Mouse (Mus musculus): Measurements from ENCODE around the gene Ctla4.

The Ctla4 gene

DNA sequence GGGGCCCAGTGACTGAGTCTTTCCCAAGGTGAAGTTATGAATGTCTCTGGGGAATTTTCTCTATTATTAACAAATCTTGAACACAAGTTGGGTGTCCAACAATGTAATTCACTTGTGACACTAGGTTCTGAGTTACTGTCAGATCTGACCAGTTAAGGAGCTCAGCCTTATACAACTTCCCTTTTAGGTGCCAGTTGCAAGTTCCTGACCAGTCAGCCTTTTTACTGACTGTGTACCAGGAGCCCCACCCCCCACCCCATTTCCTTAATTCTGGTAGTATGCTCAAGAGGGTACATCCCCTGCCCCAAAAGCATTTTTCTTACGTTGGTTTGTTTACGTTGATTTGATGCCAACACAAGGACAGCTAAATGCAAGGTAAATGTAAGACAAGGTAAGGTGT is 21.6 kb upstream of the Ctla4 start:
- DNase-seq (ENCODE audit: low spot score in 2 of 2): no peak

DNA sequence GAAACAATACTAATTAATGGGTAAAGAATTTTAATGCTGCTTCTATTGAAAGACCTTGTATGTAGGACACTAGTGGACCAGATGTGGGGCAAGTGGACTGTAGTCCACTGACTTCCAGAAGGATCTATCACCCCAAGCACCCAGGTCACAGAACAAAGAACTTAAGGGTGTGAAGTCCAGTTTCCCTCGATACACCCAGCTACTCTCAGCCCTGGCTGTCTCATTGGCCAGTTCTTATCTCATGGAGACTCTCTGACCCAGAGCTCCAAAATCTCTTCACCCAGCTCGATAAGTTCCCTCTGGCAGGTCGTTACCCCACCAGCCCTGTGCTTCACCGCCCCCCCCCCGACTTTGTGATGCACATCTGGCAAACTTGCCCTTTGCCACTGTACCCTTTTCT is 20.8 kb upstream of the Ctla4 start:
- no peak for DNase-seq (ENCODE audit: low spot score in 2 of 2)

DNA sequence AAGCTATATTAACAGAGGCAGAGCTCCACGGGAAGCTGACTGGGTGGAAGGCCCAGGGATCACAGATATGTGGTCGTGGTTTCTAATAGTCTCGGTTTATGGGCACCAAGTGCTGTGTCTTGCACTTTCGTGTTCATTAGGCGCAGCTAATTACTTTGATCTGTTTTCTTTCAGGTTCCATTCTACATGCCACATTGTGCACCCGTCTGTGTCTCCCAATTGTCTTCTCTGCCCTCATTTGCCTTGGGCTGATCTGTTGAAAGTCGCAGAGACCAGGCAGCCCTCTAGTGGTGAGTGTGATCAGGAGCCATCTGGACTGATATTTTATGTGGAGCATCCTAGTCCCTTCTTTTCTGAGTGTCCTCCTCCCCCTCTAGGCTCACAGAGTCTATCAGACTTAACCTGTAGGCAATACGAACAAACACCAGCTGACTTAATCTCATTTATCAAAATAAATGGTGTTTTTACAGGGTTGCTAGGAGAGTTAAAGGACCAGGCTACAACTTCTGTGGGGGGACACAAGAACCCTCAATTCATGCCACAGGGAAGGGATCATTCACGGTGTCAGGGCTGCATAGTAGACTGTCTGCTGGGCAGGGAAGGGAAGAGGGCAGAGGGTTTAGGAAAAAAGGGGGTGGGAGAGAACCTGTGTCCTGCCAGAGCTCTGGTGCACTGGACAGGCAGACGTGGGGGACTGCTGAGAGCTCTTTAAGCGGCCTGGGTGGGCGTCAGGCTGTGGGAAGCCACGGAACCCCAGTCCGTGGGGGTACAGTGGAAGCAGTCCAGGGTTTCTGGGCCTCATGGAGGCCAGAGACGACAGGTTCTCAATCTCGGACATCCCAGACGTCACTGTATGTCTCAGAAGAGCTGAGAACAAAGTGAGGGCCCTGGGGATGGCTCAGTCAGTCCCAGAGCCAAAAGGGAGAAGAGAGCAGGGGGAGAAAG is 18.2 kb upstream of the Ctla4 start:
- peak; percentile 67 to 71 for DNase-seq (ENCODE audit: low spot score in 2 of 2)

DNA sequence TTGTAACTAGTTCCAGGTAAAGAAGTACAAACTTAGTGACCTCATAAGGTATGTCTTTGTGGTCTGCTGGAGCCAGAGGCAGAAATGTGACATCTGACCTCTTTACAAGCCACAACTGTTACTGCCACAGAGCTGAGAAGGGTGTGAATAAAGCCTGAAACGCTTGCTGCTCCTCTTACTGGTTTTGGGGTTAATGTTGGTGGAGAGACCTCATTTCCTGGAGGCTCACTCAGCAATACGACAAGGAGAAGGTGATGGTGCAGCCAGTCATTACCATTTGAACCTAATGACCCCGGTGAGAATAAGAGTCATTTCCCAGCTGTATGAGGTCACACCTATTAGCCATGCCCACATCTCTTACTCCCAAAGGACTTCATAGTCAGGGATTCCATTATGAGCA is 11.5 kb upstream of the Ctla4 start:
- no peak for DNase-seq (ENCODE audit: low spot score in 2 of 2)

DNA sequence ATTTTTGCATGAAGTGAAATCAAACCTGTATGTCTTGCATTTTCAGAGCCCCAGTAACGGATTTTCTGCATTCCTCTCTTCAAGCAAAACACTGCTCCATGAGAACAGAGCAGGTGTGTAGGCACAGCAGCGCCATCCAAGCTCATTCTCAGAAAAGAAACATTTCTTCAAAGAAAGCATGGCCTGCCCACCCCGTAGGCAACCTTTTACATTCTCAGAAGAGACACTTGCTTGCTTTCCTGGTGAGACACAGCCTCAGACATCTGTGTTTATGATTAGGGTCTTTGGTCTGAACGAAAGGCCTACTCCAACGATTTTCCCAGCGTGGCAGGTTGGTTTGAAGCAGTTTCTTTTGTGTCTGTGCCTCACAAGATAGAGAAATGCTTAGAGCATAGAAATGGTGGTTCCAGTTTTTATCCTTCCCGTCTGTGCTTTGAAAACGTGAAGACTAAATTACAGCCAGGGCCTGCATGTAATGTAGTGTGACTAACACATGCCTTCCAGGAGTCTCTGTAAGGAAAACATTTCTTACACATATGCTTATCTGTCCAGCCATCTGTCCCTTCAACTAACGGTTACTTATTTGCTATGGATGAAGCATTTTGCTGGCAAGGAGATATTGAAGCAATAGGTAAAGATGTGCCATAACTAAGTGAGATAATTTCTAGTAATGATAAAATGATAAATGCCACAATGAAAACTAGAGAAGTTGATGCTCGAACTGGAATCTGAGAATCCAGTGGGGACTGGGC is 6.5 kb upstream of the Ctla4 start:
- no peak for DNase-seq (ENCODE audit: low spot score in 2 of 2)

DNA sequence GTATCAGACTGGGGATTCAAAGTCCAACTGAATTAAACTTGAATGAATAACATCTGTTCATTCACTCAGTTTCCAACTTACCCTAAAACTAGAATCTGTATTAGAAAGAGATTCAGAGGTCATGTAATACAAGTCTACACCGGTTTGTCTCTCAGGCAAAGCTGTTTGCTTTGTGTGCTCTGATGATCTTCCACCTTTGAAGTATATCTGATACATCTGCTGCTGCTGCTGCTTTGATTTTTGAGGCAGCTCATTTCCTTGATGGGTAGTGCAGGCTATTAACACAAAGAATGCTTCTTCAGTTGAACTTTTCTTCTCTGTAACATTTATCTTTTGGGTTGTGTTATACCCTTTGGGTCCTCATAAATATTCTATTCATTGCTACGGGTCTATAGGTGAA is 4.0 kb upstream of the Ctla4 start:
- no peak for DNase-seq (ENCODE audit: low spot score in 2 of 2)

DNA sequence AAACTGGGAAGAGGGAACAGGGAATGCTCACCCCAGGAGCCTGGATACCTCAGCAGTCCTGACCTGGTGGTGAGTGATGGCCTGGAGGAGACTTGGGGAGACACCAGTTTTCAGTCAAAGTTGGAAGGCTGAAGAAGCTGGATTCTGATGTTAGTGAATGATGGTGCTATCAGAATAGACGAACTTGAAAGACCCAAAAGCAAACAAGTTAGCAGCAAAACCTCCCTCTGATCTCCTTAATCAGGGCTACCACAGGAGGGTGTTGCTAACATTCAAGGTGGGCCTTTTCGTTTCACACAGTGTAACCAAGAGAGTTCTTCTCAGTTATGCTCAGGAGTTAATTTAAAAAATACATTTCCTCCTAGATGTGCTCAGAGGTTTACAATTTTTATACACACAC is 3.5 kb upstream of the Ctla4 start:
- DNase-seq (ENCODE audit: low spot score in 2 of 2): no peak

DNA sequence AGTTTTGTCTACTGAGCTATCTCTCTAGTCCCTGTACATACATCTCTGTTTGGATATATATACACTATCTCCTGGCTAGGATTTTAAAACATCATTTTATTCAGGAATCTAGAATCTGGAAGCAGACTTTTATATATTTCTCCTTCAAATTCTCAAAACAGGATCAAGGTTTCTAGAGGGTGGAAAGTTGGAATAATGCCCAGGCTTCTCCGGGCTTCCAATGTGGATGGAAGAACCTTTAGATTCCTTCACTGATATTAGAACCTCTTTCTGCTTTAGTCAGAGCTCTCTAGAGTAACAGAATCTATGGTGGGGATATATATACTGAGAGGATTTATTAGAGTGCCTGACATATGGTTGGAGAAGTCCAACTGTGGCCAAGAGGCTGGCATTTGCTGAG is 2.2 kb upstream of the Ctla4 start:
- no peak for DNase-seq (ENCODE audit: low spot score in 2 of 2)

DNA sequence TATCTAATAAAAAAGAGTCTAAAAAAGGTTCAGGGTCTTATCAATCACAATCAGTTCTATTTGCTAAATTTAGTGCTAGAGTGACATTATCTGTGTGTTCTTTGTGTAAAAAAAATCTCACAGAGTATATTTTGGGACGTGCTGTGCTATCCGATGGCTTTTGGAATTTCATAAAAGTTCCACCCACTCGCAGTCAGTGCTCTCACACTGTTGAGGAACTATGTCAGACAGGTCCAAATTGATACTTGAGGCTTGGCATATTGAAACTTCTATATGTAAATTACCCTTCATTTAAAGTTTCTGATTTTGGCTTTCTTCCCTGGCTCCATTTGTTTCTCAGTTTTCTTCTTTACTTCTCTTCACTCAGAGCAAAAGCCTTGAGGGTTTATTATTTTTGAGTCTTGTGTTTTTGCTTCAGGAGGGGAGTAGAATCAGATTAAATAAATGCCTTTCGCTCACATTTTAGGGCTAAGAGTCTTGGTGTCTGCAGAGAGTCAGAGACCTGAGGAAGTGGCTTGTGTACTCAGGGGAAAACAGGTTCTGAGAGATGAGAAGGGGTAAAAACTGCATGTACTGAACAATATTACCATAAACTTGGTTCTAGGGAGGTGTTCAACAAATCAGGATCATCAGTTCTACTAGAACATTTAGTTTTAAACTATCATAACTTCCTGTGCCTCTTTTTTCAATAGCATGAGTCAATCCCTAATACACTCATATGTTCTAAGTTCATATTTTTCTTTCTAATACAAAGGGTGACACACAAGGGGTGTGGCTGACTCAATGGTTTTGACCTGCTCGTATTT is 11.5 kb downstream of the Ctla4 start:
- DNase-seq (ENCODE audit: low spot score in 2 of 2): no peak

GRCm38 (mm10) chr1:60898933-60899210 is 12.1 kb downstream of the Ctla4 start:
- no peak for DNase-seq (ENCODE audit: low spot score in 2 of 2)

DNA sequence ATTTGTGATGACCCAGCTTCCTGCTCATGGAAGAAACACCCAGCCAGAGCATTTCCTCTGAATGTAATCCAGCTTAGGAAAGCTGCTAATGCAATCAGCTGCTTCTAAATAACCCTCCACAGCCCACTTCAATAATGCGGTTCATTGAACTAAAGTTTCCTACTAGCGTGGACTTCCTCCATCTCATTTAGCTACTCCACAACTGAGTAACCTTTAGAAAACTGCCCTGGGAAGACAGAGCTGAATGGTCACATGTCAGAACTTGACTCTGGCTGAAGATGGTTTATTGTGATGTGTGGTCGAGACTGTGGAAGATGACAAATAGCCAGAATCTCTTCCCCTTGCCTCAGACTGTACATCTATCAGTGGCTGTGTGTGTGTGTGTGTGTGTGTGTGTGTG is 12.4 kb downstream of the Ctla4 start:
- no peak for DNase-seq (ENCODE audit: low spot score in 2 of 2)

- no peak for DNase-seq (ENCODE audit: low spot score in 2 of 2)
Observed at GRCm38 (mm10) chr1:60902547-60902946, 15.7 kb downstream of the Ctla4 start.

GRCm38 (mm10) chr1:60903126-60903525 is 16.3 kb downstream of the Ctla4 start:
- DNase-seq (ENCODE audit: low spot score in 2 of 2): no peak

DNA sequence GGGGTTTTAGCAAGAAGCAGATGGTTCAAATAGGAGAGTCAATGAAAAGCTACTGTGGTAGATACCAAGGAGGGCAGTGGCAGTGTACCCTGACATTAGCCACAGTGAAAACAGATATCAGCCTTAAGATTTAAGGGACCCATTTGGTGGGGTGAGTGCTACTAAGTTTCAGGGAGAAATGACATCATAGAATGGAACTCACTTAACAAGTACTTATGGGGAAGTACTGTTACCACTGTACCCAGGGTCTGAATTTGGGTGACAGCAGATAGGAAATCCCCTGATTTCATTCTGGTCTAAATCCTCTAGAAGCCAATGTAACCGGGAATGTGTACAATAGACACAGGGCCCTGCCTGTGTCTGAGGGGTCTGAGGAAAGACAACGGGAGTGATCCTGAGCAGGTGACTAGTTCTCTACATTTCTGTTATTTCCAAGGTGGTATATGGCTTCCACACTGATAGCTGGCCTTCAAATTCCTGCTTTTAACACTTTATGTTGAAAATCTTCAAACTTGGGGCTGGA is 17.7 kb downstream of the Ctla4 start:
- no peak for DNase-seq (ENCODE audit: low spot score in 2 of 2)

DNA sequence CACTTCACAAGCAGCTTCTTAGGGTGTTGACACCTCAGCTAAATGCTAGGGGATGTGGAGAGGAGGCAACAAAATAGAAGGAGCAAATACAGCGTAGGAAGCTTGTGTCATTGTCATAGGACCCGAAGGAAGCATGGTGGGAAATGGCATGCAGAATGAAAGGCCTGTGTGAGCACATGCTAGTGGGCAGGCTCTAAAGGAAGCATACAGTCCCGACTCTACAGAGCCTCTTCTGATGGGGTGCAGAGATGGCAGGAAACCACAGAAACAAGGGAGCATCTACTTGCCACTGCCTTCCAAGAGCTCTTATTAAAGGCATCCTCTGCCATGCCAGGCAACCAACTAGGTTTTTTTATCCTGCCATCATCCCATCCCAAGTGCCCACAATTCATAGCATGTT is 20.7 kb downstream of the Ctla4 start:
- DNase-seq (ENCODE audit: low spot score in 2 of 2): no peak

- no peak for DNase-seq (ENCODE audit: low spot score in 2 of 2)
Observed at GRCm38 (mm10) chr1:60908751-60909161, 22.0 kb downstream of the Ctla4 start.

DNA sequence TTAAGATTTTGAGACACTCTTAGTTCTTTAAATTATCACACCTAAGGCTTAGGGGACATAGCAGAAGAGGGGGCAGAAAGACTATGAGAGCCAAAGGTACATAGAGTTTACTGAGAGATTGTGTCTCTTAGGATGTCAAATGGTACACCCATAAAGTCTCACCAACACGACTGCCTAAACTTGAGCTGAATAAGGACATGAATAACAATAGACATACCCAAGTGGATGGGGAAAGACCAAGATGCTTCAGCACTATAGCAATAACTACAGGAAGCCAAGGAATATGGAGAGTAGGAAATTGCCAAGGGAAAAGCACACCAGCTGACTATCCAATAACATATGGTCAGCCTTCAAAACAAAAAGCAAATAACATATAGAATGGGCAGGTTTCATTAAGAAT is 22.9 kb downstream of the Ctla4 start:
- DNase-seq (ENCODE audit: low spot score in 2 of 2): no peak

GRCm38 (mm10) chr1:60910796-60911195 is 24.0 kb downstream of the Ctla4 start:
- DNase-seq (ENCODE audit: low spot score in 2 of 2): no peak

DNA sequence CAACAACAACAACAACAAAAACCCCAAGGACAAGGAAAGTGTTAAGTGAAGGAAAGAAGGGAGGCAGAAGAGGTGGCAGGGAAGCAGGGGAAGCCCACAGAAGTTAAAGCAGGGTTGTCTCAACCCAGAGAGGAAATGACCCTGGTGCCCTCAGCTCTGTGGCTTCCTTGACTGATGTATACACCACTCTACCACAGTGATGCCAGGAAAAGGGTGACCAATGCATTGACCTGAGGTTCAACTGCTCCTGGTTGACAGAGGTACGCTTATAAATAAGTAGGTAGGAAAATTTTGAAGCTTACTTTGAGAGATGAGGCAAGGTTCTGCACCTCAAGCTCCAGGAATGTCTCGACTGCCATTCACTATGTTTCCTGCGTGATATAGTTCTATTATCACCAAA is 24.8 kb downstream of the Ctla4 start:
- no peak for DNase-seq (ENCODE audit: low spot score in 2 of 2)

DNA sequence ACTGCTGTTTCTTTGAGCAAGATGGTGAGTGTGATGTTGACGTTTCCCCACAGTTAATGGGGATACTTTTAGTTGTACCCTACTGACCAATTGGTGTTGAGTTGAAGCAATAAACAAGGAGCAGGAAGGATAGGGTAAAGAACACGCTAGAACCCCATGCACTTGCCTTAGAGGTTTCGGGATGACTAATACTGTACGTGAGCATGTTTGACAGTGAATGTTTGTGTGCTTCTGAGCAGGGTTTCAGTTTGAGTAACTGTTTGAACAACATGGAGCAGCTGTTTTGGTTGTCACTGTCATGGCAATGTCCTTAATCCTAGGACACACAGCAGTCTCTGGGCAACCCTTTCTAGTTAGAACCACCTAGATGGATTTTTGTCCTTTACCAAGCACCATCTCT is 26.5 kb downstream of the Ctla4 start:
- DNase-seq (ENCODE audit: low spot score in 2 of 2): no peak

GRCm38 (mm10) chr1:60916281-60916781 is 29.5 kb downstream of the Ctla4 start:
- DNase-seq (ENCODE audit: low spot score in 2 of 2): no peak
